Mouse (Mus musculus): ENCODE results near the gene Cd164l2. TPM values are rescaled to one million over a fixed set of nuclear protein-coding genes. Genes with fewer than 3 reads are reported as not detected.

Cd164l2 gene
- polyA plus RNA-seq, 1 experiment from 2014 or later = 0.23 TPM

DNA sequence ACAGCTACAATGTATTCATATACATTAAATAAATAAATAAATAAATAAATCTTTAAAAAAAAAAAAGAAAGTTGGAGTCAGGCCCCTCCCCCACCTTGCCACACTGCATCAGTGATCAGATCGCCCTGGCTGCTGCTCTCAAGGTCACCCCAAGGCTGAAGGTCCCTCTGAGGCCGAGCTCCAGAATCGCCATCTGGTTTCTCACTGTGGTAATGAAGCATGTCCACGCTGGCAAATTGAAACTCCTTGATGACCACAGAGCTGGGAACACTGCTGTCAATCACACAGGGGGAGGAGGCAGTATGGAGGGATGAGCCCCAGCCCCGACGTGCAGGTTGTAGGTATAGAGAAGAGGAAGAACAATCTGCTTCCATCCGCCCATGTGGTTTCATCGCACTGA, 15.7 kb downstream of the Cd164l2 start:
- Histone ChIP-seq H3K9me3 (ENCODE audit: control insufficient read depth, low read length) (no peaks in the 10 kb centered on the region), H3K36me3 (ENCODE audit: control insufficient read depth, insufficient read depth, low read length) (no peaks in the 10 kb centered on the region), H3K4me3 (ENCODE audit: low read depth, low read length) (no peak overlapping the region), H3K9ac (ENCODE audit: low read length) (no peak overlapping the region), H3K4me1 (ENCODE audit: control insufficient read depth, insufficient read depth, low read length) (no peaks in the 10 kb centered on the region), H3K4me2 (no peak overlapping the region), H3K27ac (ENCODE audit: low read depth, low read length) (no peak overlapping the region), H3K27me3 (ENCODE audit: control insufficient read depth, insufficient read depth, low read length) (0 out of 2 replicates have a peak, but pooled peaks cover 2% of the 10 kb centered on the region)
- no peak for DNase-seq (ENCODE audit: low spot score, missing footprints)
- 65% methylated on average over 8 of the region's 8 CpGs for WGBS
- no peak for ATAC-seq (ENCODE audit: low FRiP score)

DNA sequence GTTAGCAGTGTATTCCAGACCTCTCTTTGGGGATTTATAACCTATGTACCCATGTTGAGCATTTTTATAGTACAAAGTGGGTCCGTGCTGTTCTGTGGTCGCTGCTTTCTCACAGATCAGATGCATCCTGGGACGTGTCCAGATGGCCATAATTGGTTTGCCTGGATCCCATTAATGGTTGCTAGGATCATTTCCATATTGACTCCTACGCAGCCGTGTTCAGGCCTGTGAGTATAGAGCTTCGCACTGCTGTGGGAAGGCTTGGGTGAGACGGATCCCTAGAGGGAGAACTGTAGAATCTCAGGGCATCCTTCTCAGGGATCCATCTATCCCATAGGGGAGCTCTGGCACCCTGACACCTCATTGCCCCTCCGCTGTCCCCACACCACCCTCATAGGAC, 17.7 kb downstream of the Cd164l2 start:
- no peak overlapping the region for H3K4me2 ChIP-seq
- no peaks in the 10 kb centered on the region for H3K9me3 ChIP-seq (ENCODE audit: control insufficient read depth, low read length)
- H3K36me3 ChIP-seq (ENCODE audit: control insufficient read depth, insufficient read depth, low read length) = no peaks in the 10 kb centered on the region
- H3K27ac ChIP-seq (ENCODE audit: low read depth, low read length) = no peak overlapping the region
- no peak for ATAC-seq (ENCODE audit: low FRiP score)
- no peak for DNase-seq (ENCODE audit: low spot score, missing footprints)
- H3K9ac ChIP-seq (ENCODE audit: low read length) = no peak overlapping the region
- H3K4me1 ChIP-seq (ENCODE audit: control insufficient read depth, insufficient read depth, low read length) = no peaks in the 10 kb centered on the region
- WGBS = 73% methylated on average over 8 of the region's 8 CpGs
- no peak overlapping the region for H3K4me3 ChIP-seq (ENCODE audit: low read depth, low read length)
- H3K27me3 ChIP-seq (ENCODE audit: control insufficient read depth, insufficient read depth, low read length) = no peaks in the 10 kb centered on the region

DNA sequence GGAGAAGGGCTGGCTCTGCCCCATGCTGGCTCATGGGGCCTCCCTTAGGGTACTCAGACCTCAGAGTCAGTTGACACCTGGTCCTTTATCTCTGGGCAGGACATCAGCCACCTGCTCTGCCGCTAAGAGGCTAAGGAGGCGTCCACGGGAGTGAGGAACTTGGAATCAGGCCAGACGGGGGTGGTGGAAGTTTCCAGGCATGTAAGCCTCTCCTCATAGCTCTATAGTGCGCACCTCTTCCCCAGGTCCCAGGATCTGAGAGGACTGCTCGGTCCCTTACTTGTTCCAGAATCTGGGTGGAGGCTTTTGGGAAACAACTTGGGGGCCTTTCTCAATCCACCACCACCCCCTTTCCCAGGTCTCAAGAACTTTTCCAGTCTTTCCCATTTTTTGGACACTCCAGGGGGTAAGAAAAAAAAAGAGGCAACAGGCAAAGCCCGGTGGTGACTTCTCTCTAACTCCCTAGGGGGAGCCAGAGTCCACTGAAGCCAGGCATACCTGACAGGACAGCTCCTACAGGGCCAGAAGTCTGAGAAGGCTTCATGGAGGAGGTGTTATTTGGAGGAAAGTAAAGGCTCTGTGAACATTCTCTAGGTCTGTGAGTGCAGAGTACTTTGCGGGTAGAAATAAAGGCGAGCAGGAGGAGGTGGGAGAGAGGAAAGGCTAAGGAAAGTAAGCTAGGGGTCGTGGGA, 21.5 kb downstream of the Cd164l2 start:
- ATAC-seq (ENCODE audit: low FRiP score) = no peak
- Histone ChIP-seq H3K9ac (ENCODE audit: low read length) (no peak overlapping the region), H3K27ac (ENCODE audit: low read depth, low read length) (no peak overlapping the region), H3K4me2 (no peak overlapping the region), H3K9me3 (ENCODE audit: control insufficient read depth, low read length) (no peaks in the 10 kb centered on the region), H3K4me1 (ENCODE audit: control insufficient read depth, insufficient read depth, low read length) (no peaks in the 10 kb centered on the region), H3K36me3 (ENCODE audit: control insufficient read depth, insufficient read depth, low read length) (no peaks in the 10 kb centered on the region), H3K4me3 (ENCODE audit: low read depth, low read length) (no peak overlapping the region), H3K27me3 (ENCODE audit: control insufficient read depth, insufficient read depth, low read length) (no peaks in the 10 kb centered on the region)
- WGBS = 39% methylated on average over 10 of the region's 10 CpGs
- DNase-seq (ENCODE audit: low spot score, missing footprints) = no peak

DNA sequence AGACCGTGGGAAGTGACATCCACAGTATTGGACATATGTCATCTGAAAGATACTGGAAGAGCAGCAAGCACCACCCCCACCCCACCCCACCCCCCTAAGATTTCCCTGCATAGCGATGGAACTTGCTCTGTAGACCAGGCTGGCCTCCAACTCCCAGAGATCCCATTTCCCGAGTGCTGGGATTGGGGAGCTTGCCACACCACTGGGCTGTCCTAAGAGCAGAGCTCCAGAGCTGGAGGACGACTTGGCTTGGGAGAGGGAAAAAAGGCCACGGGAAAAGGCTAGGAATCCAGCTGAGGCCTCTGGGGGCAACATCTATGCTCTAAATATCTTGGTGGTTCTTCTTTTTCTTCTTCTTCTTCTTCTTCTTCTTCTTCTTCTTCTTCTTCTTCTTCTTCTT, 22.8 kb downstream of the Cd164l2 start:
- no peak for DNase-seq (ENCODE audit: low spot score, missing footprints)
- H3K4me3 ChIP-seq (ENCODE audit: low read depth, low read length) = no peak overlapping the region

DNA sequence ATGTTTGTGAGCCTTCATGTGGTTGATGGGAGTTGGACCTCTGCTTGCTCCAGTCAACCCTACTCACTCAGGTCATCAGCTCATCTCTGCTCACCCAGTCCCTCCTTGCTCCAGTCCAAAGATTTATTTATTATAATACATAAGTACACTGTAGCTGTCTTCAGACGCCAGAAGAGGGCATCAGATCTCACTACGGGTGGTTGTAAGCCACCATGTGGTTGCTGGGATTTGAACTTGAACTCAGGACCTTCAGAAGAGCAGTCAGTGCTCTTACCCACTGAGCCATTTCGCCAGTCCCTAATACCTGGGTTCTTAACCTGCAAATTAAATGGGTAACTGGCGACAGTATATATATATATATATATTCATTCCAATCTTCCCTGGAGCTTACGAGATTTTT, 23.5 kb downstream of the Cd164l2 start:
- Histone ChIP-seq H3K4me2 (no peak overlapping the region), H3K9me3 (ENCODE audit: control insufficient read depth, low read length) (no peaks in the 10 kb centered on the region), H3K4me1 (ENCODE audit: control insufficient read depth, insufficient read depth, low read length) (peaks cover 1% of the 10 kb centered on the region), H3K9ac (ENCODE audit: low read length) (no peak overlapping the region), H3K4me3 (ENCODE audit: low read depth, low read length) (no peak overlapping the region), H3K27me3 (ENCODE audit: control insufficient read depth, insufficient read depth, low read length) (peaks cover 6% of the 10 kb centered on the region), H3K27ac (ENCODE audit: low read depth, low read length) (no peak overlapping the region), H3K36me3 (ENCODE audit: control insufficient read depth, insufficient read depth, low read length) (no peaks in the 10 kb centered on the region)
- WGBS = 85% methylated on average over 5 of the region's 5 CpGs
- DNase-seq (ENCODE audit: low spot score, missing footprints) (no peak), ATAC-seq (ENCODE audit: low FRiP score) (no peak)

More for the DNA sequence above, 22.8 kb downstream of the Cd164l2 start:
- no peak for ATAC-seq (ENCODE audit: low FRiP score)
- H3K4me1 ChIP-seq (ENCODE audit: control insufficient read depth, insufficient read depth, low read length) = no peaks in the 10 kb centered on the region
- 74% methylated on average over 5 of the region's 5 CpGs for WGBS
- H3K9me3 ChIP-seq (ENCODE audit: control insufficient read depth, low read length) = no peaks in the 10 kb centered on the region
- no peak overlapping the region for H3K9ac ChIP-seq (ENCODE audit: low read length)
- no peak overlapping the region for H3K27ac ChIP-seq (ENCODE audit: low read depth, low read length)
- no peaks in the 10 kb centered on the region for H3K36me3 ChIP-seq (ENCODE audit: control insufficient read depth, insufficient read depth, low read length)
- H3K4me2 ChIP-seq = no peak overlapping the region
- H3K27me3 ChIP-seq (ENCODE audit: control insufficient read depth, insufficient read depth, low read length) = no peaks in the 10 kb centered on the region; the same call in 1 of the 2 replicates

DNA sequence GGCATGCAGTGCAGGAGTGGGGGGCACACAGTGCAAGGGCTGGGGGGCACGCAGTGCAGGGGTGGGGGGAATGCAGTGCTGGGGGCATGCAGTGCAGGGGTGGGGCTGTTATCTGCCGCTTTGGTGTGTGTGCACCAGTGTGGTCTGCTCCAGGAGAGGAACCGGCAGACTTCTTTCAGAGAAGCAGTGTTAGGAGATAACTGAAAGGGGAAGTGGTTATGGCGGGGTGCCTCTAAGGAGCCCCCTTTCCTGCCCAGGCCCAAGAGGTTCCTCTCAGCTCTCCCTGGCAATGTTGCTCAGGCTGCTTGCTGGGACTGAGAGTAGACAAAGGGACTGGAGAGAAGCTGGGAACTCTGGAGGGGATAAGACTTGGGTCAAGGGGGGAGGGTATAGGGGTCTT, 26.0 kb downstream of the Cd164l2 start:
- DNase-seq (ENCODE audit: low spot score, missing footprints) (no peak), ATAC-seq (ENCODE audit: low FRiP score) (no peak)
- WGBS = 87% methylated on average over 4 of the region's 4 CpGs
- Histone ChIP-seq H3K27ac (ENCODE audit: low read depth, low read length) (no peak overlapping the region), H3K4me3 (ENCODE audit: low read depth, low read length) (no peak overlapping the region), H3K36me3 (ENCODE audit: control insufficient read depth, insufficient read depth, low read length) (no peaks in the 10 kb centered on the region), H3K9ac (ENCODE audit: low read length) (no peak overlapping the region), H3K27me3 (ENCODE audit: control insufficient read depth, insufficient read depth, low read length) (peaks cover 21% of the 10 kb centered on the region), H3K4me2 (no peak overlapping the region), H3K9me3 (ENCODE audit: control insufficient read depth, low read length) (no peaks in the 10 kb centered on the region), H3K4me1 (ENCODE audit: control insufficient read depth, insufficient read depth, low read length) (peaks cover 7% of the 10 kb centered on the region)

DNA sequence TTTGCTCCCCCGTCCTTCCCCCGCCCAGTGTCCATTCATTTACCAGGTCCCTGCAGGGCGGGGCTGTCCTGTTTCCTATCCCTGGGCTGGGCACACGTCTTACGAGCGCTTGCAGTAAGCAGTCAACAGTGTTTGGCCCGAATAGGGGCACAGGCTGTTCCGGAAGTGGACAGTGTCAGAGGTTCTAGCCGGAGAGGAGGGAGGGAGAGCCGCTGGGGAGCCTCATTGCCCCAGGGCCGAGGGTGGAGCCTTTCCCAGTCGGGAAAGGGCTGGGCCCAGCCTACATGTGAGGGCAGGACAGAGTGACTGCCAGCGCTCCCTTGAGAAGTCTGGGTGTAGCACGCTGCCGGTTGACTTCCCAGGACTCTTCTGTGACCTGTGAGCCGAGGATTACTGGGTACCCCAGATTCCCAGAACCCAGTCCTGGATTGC, 28.6 kb downstream of the Cd164l2 start, which contains the start of gene Map3k6:
Map3k6 (plus strand) TSS at position 329 of the 432 bp plus-strand sequence.
- Histone ChIP-seq H3K4me2 (peak within 1 kb of the TSS; percentile 81), H3K4me1 (ENCODE audit: control insufficient read depth, insufficient read depth, low read length) (peaks cover 7% of the 10 kb centered on the region), H3K36me3 (ENCODE audit: control insufficient read depth, insufficient read depth, low read length) (no peaks in the 10 kb centered on the region), H3K27ac (ENCODE audit: low read depth, low read length) (no peak within 1 kb of the TSS), H3K9ac (ENCODE audit: low read length) (peak within 1 kb of the TSS; percentile 62), H3K9me3 (ENCODE audit: control insufficient read depth, low read length) (no peaks in the 10 kb centered on the region), H3K4me3 (ENCODE audit: low read depth, low read length) (peak within 1 kb of the TSS; percentile 47), H3K27me3 (ENCODE audit: control insufficient read depth, insufficient read depth, low read length) (peaks cover 25% of the 10 kb centered on the region)
- ATAC-seq (ENCODE audit: low FRiP score) (peak; percentile 22; the same call in 1 of the 2 replicates), DNase-seq (ENCODE audit: low spot score, missing footprints) (no peak)
- 4% methylated on average over 16 of the region's 16 CpGs for WGBS

DNA sequence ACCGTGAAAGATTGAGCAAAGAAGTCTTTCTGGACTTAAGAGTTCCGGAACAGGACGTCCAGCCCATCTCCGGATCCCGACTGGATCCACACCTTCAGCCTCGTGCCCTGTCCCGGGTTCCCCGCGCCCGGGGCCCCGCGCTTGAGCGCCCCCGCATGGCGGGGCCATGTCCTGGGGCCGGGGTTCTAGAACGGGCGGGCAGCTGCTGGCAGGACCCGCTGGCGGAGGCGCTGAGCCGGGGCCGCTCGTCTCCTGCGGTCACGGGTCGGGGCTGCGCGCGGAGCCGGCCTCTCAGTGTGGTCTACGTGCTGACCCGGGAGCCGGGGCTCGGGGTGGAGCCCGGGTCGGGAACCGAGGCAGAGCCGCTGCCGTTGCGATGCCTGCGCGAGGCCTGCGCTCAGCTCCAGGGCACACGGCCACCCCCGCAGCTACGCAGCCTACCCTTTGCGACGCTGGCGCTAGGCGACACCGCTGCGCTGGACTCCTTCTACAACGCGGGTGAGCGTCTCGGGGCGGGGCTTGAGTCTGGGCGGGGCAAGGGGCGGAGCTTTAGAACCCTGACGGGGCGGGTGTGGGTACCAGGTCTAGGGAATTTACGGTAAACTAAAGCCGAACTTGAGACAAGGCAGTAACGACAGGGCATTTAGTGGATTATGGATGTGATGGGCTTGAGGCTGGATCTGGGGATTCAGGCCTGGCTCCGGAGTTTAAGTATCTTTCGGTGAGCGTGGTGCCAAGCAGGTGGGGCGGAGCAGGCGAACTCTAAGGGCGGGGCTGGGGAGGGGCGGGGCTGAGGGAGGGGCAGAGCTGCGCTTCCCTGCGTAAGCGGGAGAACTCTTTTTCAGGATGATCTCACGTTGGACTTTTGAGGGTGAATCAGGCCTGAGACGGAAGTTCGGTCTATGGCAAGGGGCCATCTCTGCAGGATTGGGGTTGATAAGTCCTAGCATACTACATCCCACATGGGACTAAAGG, 29.3 kb downstream of the Cd164l2 start:
- Histone ChIP-seq H3K4me1 (ENCODE audit: control insufficient read depth, insufficient read depth, low read length) (peaks cover 7% of the 10 kb centered on the region), H3K27ac (ENCODE audit: low read depth, low read length) (no peak overlapping the region), H3K9ac (ENCODE audit: low read length) (peak overlapping the region; percentile 62), H3K4me2 (peak overlapping the region; percentile 81), H3K27me3 (ENCODE audit: control insufficient read depth, insufficient read depth, low read length) (peaks cover 25% of the 10 kb centered on the region), H3K9me3 (ENCODE audit: control insufficient read depth, low read length) (no peaks in the 10 kb centered on the region), H3K36me3 (ENCODE audit: control insufficient read depth, insufficient read depth, low read length) (no peaks in the 10 kb centered on the region), H3K4me3 (ENCODE audit: low read depth, low read length) (peak overlapping the region; percentile 47)
- ATAC-seq (ENCODE audit: low FRiP score) (peak; percentile 94), DNase-seq (ENCODE audit: low spot score, missing footprints) (peak; percentile 100)
- under 1% methylated on average over 78 of the region's 78 CpGs for WGBS

DNA sequence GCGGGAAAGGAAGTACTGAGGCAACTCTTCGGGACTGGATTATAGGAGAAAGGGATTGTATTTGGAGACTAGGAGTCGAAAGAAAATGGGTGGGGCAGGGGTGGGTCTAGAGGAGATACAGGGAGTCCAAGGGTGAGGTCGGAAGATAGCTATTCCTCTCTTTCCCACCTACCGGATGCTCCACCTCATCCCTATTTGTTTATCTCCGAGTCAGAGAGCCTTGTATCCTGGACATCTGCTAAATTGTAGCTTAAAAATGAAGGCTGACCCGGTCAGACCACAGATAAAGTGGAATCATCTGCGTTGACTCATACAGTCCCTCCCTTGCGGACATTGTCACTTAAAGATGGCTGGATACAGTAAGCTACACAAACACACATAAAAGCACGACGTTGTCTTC, 30.0 kb downstream of the Cd164l2 start:
- peaks cover 25% of the 10 kb centered on the region for H3K27me3 ChIP-seq (ENCODE audit: control insufficient read depth, insufficient read depth, low read length)
- H3K4me1 ChIP-seq (ENCODE audit: control insufficient read depth, insufficient read depth, low read length) = peaks cover 7% of the 10 kb centered on the region
- ATAC-seq (ENCODE audit: low FRiP score) (no peak), DNase-seq (ENCODE audit: low spot score, missing footprints) (no peak)
- H3K36me3 ChIP-seq (ENCODE audit: control insufficient read depth, insufficient read depth, low read length) = no peaks in the 10 kb centered on the region
- H3K9me3 ChIP-seq (ENCODE audit: control insufficient read depth, low read length) = no peaks in the 10 kb centered on the region
- H3K4me3 ChIP-seq (ENCODE audit: low read depth, low read length) = peak overlapping the region; percentile 47; the same call in 1 of the 2 replicates
- WGBS = 30% methylated on average over 11 of the region's 11 CpGs
- H3K27ac ChIP-seq (ENCODE audit: low read depth, low read length) = no peak overlapping the region
- peak overlapping the region; percentile 81 for H3K4me2 ChIP-seq
- no peak overlapping the region for H3K9ac ChIP-seq (ENCODE audit: low read length)

Data from midbrain, embryonic 11.5 days (tissue).